Mouse (Mus musculus) heart, embryonic 13.5 days (tissue): ENCODE data around the gene Prkn. TPM values are rescaled to one million over a fixed set of nuclear protein-coding genes. Genes with fewer than 3 reads are reported as not detected.

ENCODE experiments used
- ATAC-seq: fragments of 200-750 bp; cut with Nextera tagmentation; 2 replicates; pipeline ENCODE4 v1.8.0; 2017; ENCODE audit warnings: moderate TSS enrichment; ENCODE audit not compliant: insufficient number of reproducible peaks, low FRiP score, low TSS enrichment; ENCODE audit errors: extremely low read depth
- H3K27ac ChIP-seq: fragments of 300-500 bp; sonication (generic); replicated peaks from 2 replicates; pipeline ENCODE4 v1.5.1; 2015; ENCODE audit warnings: moderate library complexity, mild to moderate bottlenecking, inconsistent platforms
- H3K27me3 ChIP-seq: fragments of 300-500 bp; sonication (generic); replicated peaks from 2 replicates; pipeline ENCODE4 v1.6.1; 2015; ENCODE audit warnings: mild to moderate bottlenecking, inconsistent platforms
- H3K36me3 ChIP-seq: fragments of 300-500 bp; sonication (generic); 2 replicates; pipeline ENCODE4 v1.6.1; 2015; ENCODE audit warnings: mild to moderate bottlenecking, inconsistent platforms
- H3K4me1 ChIP-seq: fragments of 300-500 bp; sonication (generic); 2 replicates; pipeline ENCODE4 v1.6.1; 2015; ENCODE audit warnings: inconsistent platforms
- H3K4me2 ChIP-seq: fragments of 300-500 bp; sonication (generic); 2 replicates; pipeline ENCODE4 v1.6.1; 2015; ENCODE audit warnings: inconsistent platforms, mild to moderate bottlenecking, moderate library complexity
- H3K4me3 ChIP-seq: fragments of 300-500 bp; sonication (generic); 2 replicates; pipeline ENCODE4 v1.5.1; 2015; ENCODE audit warnings: moderate library complexity, mild to moderate bottlenecking, inconsistent platforms
- H3K9ac ChIP-seq: fragments of 300-500 bp; sonication (generic); 2 replicates; pipeline ENCODE4 v1.6.1; 2015; ENCODE audit warnings: inconsistent platforms, mild to moderate bottlenecking, moderate library complexity
- H3K9me3 ChIP-seq: fragments of 300-500 bp; sonication (generic); 2 replicates; pipeline ENCODE4 v1.6.1; 2016; ENCODE audit warnings: inconsistent platforms
- WGBS: fragments of 180-500 bp; shearing (Covaris S2); methylation state at CpG from one replicate; pipeline ENCODE4 v1.1.7; 2015; ENCODE audit warnings: mixed read lengths; 5-methylcytosine and 5-hydroxymethylcytosine counted together
- polyA plus RNA-seq: library from polyadenylated mRNA; unstranded; fragments of >200 nt; fragmentation: Nextera tagmentation; extraction: Ambion mirVana; gene quantifications from 2 replicates; pipeline ENCODE4 v1.2.1, GENCODE M21; 2015

Prkn gene
- polyA plus RNA-seq, 1 experiment from 2014 or later: 1.8 TPM

DNA sequence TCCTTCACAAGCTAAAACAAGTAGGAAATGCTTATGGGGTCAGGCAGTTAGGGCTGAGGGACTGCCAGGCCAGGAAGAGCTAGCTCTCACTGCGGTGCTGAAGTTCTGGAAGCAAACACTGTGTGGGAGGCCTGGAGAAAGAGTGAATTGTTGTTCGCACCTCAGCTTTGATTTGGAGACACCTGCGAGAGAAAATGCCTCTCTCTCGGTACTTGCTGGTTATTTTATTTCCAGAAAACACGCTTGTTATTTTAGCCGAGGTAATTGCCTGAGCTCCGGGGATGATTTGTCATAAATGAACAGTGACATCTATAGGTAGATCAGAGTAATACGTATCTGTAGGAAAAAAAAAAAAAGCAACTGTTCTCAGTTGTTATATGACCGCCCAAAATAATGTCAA is 1132.4 kb downstream of the Prkn start:
- Histone ChIP-seq H3K27ac (no peak overlapping the region), H3K4me2 (peak overlapping the region; percentile 64), H3K4me1 (0 out of 2 replicates have a peak, but pooled peaks cover 3% of the 10 kb centered on the region), H3K36me3 (no peaks in the 10 kb centered on the region), H3K9me3 (no peaks in the 10 kb centered on the region), H3K9ac (0 out of 2 replicates have a peak overlapping the region, but pooled peaks have one; percentile 25), H3K27me3 (peaks cover 42% of the 10 kb centered on the region), H3K4me3 (peak overlapping the region; percentile 31)
- no peak for ATAC-seq
- 9% methylated on average over 9 of the region's 9 CpGs for WGBS

DNA sequence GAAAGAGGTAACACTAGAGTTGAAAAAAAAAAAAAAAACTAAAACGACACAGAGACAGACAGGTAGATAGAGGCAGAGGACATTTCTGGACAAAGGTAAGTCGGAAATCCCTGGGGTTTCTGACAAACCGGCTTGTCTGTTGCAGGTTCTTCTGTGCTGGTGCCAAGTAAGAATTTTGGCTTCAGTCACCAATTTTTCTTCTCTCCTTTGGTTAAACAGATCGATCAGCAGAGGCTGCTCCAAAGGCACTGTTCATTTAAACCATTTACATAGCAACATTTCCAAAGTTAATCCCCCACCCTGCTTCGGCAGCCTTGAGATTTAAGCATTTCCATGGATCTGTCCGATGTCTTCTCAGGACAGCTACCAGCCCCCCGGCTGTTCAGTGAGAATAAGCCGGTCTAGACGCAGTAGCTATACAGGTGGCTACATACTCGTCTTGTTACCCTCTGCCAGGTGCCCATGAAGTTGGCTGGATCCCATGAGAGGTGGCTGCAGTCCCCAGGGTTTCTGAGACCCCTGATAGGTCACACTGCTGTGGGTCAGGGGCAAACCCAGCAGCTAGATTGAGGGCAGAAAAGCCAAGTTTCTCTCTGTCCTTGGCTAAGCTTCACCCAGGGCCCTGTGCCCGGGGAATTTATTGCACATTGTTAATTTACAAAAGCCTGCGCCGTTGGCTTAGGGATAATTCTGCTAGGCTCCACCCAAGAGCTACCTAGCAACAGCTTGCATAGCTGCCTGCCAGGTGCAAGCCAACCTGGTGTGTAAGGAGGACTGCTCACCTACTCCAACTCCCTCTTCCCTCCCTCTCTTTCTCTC is 1133.0 kb downstream of the Prkn start:
- ATAC-seq: no peak

DNA sequence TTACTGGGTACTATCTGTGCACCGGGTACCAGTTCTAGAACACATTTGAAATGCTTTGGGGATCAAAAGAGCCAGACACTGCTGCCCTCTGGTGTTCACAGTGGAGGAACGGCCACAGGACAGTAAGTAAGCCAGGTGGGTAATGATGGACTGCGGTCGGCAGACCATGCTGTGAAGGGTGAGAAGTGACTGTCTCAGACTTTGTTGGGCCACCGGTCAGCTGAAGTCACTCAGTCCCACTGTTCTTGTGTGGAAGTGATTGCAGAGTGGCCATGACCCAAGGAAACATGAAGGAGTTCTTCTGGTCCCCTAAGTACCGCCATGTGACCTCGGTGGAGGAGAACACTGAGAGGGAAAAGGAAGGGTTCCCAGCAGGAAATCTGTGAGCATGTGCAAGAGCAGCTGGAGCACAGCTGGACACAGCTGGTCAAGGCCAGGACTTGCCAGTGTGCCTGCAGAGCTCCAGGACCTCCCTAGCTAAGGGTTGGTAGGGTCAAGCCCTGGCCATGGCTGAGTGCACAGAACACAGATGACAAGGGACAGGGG is 1135.0 kb downstream of the Prkn start:
- no peak for ATAC-seq
- Histone ChIP-seq H3K4me3 (no peak overlapping the region), H3K36me3 (no peaks in the 10 kb centered on the region), H3K4me2 (no peak overlapping the region), H3K27ac (no peak overlapping the region), H3K4me1 (0 out of 2 replicates have a peak, but pooled peaks cover 3% of the 10 kb centered on the region), H3K9me3 (no peaks in the 10 kb centered on the region), H3K9ac (no peak overlapping the region), H3K27me3 (peaks cover 54% of the 10 kb centered on the region)
- 27% methylated on average over 7 of the region's 7 CpGs for WGBS

More for the DNA sequence above, 1133.0 kb downstream of the Prkn start:
- Histone ChIP-seq H3K4me3 (no peak overlapping the region), H3K4me2 (0 out of 2 replicates have a peak overlapping the region, but pooled peaks have one; percentile 64), H3K4me1 (0 out of 2 replicates have a peak, but pooled peaks cover 3% of the 10 kb centered on the region), H3K9me3 (no peaks in the 10 kb centered on the region), H3K27ac (no peak overlapping the region), H3K27me3 (peaks cover 49% of the 10 kb centered on the region), H3K36me3 (no peaks in the 10 kb centered on the region), H3K9ac (no peak overlapping the region)
- WGBS: 59% methylated on average over 13 of the region's 13 CpGs

DNA sequence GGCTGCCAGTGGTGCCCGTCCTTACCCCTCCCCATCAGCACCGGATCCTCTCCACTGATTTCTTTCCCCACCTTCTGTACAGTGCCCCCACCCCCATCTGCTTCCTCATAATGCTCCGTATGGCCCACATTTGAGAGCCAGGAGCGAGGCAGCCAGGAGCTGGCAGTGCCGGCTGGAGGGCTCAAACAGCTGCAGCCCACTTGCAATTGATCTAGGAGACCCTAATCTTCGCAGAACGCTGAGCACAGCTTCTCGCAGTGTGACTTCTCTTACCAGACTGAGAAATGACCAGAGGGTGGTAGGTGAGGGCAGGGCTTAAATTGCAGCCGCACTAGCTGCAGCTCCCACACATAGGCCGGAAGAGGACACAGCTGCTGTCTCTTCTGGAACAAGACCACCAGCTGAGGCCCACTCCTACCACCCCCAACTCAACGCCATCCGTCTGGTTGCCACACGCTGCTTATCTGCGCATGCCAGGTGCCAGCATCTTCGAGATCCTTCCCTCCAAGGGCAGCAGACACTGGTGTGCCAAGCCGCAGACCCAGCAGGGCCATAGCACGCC is 1138.2 kb downstream of the Prkn start:
- no peak for ATAC-seq

DNA sequence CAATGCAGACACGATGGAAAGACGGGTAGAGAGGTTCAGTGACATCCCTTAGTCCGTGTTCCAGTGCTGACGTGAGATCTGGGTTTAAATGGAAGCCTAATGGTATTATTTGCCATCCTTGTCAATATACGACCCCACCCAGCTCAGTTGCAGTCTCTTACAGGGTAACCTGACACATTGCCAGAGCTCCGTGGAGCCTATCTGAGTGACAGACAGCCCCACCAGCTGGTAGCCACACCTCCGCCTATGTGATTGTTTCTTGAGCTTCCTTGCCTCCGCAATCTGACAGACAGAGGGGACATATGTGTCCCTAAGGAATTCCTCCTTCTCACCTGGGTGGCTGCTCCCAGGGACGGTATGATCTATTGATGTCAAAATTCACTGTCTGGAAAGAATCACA is 1141.5 kb downstream of the Prkn start:
- no peak for ATAC-seq
- no peak overlapping the region for H3K4me2 ChIP-seq
- peaks cover 21% of the 10 kb centered on the region for H3K27me3 ChIP-seq
- no peaks in the 10 kb centered on the region for H3K9me3 ChIP-seq
- H3K4me3 ChIP-seq: no peak overlapping the region
- no peak overlapping the region for H3K9ac ChIP-seq
- H3K27ac ChIP-seq: no peak overlapping the region
- WGBS: 50% methylated on average over 9 of the region's 9 CpGs
- H3K4me1 ChIP-seq: no peaks in the 10 kb centered on the region
- no peaks in the 10 kb centered on the region for H3K36me3 ChIP-seq

More for the DNA sequence above, 1138.2 kb downstream of the Prkn start:
- peaks cover 49% of the 10 kb centered on the region for H3K27me3 ChIP-seq
- H3K9ac ChIP-seq: no peak overlapping the region
- H3K36me3 ChIP-seq: no peaks in the 10 kb centered on the region
- no peak overlapping the region for H3K4me3 ChIP-seq
- no peaks in the 10 kb centered on the region for H3K4me1 ChIP-seq
- H3K4me2 ChIP-seq: no peak overlapping the region
- WGBS: 37% methylated on average over 17 of the region's 17 CpGs
- no peaks in the 10 kb centered on the region for H3K9me3 ChIP-seq
- no peak overlapping the region for H3K27ac ChIP-seq

DNA sequence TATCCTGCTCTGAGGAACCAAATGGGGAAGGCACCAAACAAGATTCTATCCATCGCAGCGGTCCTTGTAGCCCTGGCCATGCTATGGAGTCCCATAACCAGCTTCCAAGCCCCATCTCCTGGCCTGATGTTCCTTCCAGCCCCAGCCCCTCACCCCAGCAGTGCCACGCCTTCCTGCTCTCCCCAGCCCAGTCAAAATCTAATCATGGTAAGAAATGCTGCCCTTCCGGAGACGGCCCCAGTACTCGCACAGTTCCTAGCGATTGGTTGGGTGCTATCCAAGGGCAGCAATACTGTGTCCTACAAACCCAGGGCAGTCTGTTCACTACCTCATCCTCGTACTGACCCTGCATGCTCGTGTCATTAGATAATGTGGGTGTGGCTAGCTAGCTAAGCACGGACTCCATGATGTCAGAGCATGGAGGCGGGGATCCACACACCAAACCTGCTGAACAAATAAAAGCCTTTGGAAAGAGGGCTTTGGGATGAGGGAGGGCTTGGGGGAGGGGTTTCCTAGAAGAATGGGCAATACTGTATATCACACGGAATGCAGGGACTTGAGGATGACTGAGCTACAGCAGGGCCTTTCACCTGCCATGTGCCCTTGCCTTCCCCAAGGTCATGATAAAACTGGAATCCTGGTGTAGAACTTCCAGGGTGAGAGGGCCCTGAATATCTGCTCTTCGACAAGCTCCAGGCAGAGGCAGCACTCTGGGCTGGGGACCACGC is 1148.1 kb downstream of the Prkn start:
- 36% methylated on average over 14 of the region's 14 CpGs for WGBS
- no peaks in the 10 kb centered on the region for H3K36me3 ChIP-seq

DNA sequence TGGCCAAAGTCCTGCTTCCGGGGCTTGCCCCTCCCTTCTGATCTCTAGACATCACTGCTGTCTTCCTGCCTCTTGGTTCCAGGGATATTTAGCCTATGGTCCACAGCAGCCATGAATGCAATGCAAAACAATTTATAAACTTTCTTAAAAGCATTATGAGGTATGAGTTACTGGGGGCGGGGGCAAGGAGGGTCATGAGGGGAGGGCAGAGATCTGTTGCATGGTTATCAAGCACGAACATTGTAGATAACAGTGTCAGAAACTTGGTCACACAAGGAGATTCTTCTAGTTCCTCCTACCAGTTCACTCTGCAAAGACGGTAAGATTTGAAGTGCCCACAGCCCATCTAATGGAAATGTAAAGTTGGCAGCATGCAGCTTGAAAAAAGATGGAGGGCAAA is 1149.1 kb downstream of the Prkn start:
- H3K4me1 ChIP-seq: peaks cover 14% of the 10 kb centered on the region
- H3K9me3 ChIP-seq: no peaks in the 10 kb centered on the region
- no peak overlapping the region for H3K4me2 ChIP-seq
- H3K9ac ChIP-seq: no peak overlapping the region
- peaks cover 14% of the 10 kb centered on the region; the same call in 1 of the 2 replicates for H3K27me3 ChIP-seq
- no peak overlapping the region for H3K27ac ChIP-seq
- WGBS: 73% methylated on average over 4 of the region's 4 CpGs
- no peak overlapping the region for H3K4me3 ChIP-seq
- H3K36me3 ChIP-seq: no peaks in the 10 kb centered on the region
- ATAC-seq: no peak

More for the DNA sequence above, 1148.1 kb downstream of the Prkn start:
- Histone ChIP-seq H3K9me3 (no peaks in the 10 kb centered on the region), H3K27ac (peak overlapping the region; percentile 63), H3K4me1 (peaks cover 14% of the 10 kb centered on the region), H3K9ac (no peak overlapping the region), H3K4me2 (peak overlapping the region; percentile 37), H3K4me3 (no peak overlapping the region), H3K27me3 (peaks cover 7% of the 10 kb centered on the region; the same call in 1 of the 2 replicates)
- peak; percentile 55; the same call in 1 of the 2 replicates for ATAC-seq

DNA sequence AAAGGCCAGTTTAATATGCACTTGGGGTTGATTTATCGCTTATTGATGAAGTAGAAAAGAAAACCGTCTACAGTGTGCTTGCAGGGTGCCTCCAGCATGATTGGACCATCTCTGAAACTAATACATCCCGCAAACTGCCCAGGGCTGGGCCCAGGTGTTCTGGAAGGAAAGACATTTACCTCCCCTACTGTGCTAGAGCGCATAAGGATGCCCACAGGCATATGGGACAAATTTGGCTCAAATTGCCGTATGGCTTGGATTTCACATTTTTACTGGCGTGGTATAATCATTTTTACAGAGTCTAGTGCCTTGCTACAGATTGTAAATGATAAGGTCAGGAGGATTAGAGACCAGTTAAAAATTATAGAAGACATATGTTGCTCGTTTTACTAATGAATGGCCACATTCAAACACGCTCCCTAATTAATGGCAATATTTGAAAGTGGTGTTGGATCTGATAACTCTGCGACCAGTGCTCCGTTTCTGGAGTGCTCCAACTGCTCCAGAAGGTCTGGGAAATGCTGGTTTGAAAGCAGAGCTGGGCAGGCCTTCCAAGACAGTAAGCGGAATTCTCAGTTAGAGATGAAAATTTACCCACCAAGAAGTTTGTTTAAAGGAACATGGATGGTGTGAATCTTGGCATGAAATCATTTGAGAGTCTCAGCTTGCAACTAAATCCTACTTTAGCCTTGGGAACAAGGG is 1150.4 kb downstream of the Prkn start:
- peaks cover 14% of the 10 kb centered on the region for H3K4me1 ChIP-seq
- WGBS: 79% methylated on average over 11 of the region's 11 CpGs
- no peaks in the 10 kb centered on the region for H3K9me3 ChIP-seq
- H3K4me3 ChIP-seq: no peak overlapping the region
- no peaks in the 10 kb centered on the region for H3K36me3 ChIP-seq
- H3K27ac ChIP-seq: no peak overlapping the region
- peaks cover 15% of the 10 kb centered on the region; the same call in 1 of the 2 replicates for H3K27me3 ChIP-seq
- H3K9ac ChIP-seq: no peak overlapping the region
- no peak overlapping the region for H3K4me2 ChIP-seq
- ATAC-seq: no peak

DNA sequence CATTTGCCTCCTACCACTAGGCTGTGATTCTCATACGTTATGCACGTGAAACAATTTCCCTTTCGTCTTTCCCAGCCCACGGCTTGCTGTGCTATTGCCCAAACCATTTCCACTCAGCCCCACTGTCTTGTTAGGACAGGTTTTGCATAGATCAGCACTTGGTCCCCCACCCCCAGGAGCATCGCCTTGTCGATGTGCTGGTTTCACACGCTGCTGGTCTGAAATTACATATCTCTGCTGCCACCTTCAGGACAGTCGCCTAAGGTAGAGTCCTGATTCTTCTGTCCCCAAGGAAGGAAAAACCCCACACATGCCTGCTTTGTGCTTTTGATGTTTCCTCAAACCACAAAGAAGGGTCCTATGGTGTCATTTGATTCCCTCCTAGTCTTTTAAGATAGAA is 1153.1 kb downstream of the Prkn start:
- Histone ChIP-seq H3K36me3 (no peaks in the 10 kb centered on the region), H3K27me3 (peaks cover 15% of the 10 kb centered on the region; the same call in 1 of the 2 replicates), H3K9me3 (no peaks in the 10 kb centered on the region), H3K9ac (no peak overlapping the region), H3K4me3 (no peak overlapping the region), H3K4me1 (peaks cover 22% of the 10 kb centered on the region), H3K4me2 (no peak overlapping the region), H3K27ac (no peak overlapping the region)
- WGBS: 23% methylated on average over 8 of the region's 8 CpGs
- no peak for ATAC-seq

DNA sequence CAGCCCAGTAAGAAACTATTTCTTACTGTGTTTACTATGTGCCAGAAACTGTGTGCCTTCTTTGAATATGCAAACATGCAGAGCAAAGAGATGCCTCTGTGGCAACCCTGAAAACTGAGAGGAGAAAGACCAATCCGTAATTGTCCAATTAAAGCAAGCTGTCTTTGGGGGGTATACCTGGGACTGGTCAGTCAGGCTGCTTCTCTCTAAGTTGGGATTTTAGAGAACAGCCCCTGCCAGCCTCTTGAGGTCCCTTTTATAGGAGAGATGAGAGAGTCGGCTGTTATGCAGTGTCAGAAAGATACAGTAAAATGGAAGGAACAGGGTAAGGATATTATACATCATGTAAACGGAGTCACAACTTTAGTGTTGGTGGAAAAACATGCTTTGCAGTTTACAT is 1154.1 kb downstream of the Prkn start:
- peaks cover 12% of the 10 kb centered on the region for H3K4me1 ChIP-seq
- no peak for ATAC-seq
- no peak overlapping the region for H3K4me3 ChIP-seq
- H3K27ac ChIP-seq: no peak overlapping the region
- no peaks in the 10 kb centered on the region for H3K9me3 ChIP-seq
- peaks cover 15% of the 10 kb centered on the region; the same call in 1 of the 2 replicates for H3K27me3 ChIP-seq
- H3K36me3 ChIP-seq: no peaks in the 10 kb centered on the region
- 74% methylated on average over 3 of the region's 3 CpGs for WGBS
- H3K4me2 ChIP-seq: no peak overlapping the region
- no peak overlapping the region for H3K9ac ChIP-seq
